Mouse (Mus musculus): ENCODE measurements around the gene Rpusd1.

- TF ChIP-seq MAX (IDR thresholded peaks at IDR 0.05) (peak; percentile 19), CEBPB (IDR thresholded peaks at IDR 0.05; ENCODE audit: low read depth) (no peak), CTCF (IDR thresholded peaks at IDR 0.05; ENCODE audit: control insufficient read depth, insufficient read depth, insufficient read length) (no peak), MYOG (IDR thresholded peaks at IDR 0.05; ENCODE audit: control insufficient read depth, extremely low read depth, insufficient read length) (no peak), MYOD1 (IDR thresholded peaks at IDR 0.05; ENCODE audit: control insufficient read depth, insufficient read length, low read depth) (no peak), USF1 (IDR thresholded peaks at IDR 0.05; ENCODE audit: low read depth) (no peak)
These were observed 30.2 kb downstream of the Rpusd1 start for GRCm38 (mm10) chr17:25757691-25758090.

Data from C2C12 (cell line).